Mouse (Mus musculus): ENCODE measurements at regions not wholly inside any gene's neighbourhood (a gene's known extent, or its start where the extent isn't known, plus 50 kb on each side); places are given as distances from the start of the nearest gene placed in this dataset.
"Not testable (repeated sequence)": the region's sequence is repeated elsewhere in the genome, so short reads cannot be mapped to it uniquely, and the experiment has no call there.

DNA sequence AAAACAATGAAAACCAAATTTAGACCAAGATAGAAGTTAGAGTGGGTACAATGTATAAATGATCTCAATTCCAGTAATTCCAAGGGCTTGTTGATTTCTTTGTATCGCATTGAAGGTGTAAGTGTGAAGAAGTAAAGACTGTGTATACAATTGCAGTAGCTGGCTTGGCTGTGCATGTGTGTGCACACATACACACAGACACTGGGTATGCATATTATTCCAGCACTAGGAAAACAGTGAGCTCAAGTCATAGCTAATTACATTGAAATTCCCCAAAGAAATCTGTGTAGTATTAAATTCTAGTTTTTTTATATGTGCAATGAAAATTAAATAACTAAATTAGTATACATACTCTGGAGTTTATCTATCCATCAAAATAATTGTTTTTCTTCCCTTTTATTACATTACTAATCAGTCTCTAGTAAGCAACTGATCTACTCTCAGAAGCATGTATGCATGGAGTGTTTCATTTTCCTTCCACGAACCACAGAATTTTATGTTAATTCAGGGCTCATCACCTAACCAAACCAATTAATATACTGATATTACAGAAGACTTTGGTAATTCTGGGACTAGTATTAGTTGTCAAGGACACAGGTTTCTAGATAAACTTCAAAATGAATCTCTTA, 56.5 kb downstream of the Gm8797 start:
- no peak for DNase-seq (ENCODE audit: low spot score in 2 of 2)

DNA sequence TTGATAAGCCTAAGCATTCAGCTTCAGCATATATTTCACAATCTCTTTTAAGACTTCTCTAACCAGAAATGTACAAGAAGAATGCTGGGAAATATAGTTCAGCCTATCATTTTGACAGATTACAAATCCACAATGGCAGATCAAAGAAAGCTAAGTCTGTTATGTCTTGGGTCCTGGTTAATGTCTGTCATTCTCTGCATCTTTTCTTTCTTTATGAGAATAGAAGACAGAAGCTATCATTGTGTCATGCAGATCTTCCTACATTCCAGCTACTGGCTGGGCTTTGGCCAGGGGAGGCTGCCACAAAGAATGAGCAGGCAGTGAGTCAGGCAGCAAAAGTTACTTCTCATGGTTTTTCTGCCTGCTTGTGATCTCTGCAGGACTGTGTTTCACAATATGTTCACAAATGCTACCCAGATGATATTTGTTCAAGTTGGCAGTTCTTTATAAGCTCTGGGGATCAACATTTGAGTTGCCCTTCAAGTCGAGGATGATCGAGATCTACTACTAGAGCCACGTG, 60.5 kb downstream of the Gm8797 start:
- no peak for DNase-seq (ENCODE audit: low spot score in 2 of 2)

DNA sequence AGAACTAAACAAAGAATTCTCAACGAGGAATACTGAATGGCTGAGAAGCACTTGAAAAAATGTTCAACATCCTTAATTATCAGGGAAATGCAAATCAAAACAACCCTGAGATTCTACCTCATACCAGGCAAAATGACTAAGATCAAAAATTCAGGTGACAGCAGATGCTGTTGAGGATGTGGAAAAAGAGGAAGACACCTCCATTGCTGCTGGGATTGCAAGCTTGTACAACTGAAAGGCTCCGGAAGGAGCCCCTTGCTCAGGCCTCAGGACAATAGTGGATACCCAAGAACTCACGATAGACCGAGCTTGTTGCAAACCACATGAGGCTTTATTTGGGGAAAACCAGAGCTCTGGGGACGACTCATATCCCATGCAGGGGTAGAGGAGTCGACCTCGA, 69.6 kb downstream of the Gm8797 start:
- DNase-seq (ENCODE audit: low spot score in 2 of 2): not testable (repeated sequence)

DNA sequence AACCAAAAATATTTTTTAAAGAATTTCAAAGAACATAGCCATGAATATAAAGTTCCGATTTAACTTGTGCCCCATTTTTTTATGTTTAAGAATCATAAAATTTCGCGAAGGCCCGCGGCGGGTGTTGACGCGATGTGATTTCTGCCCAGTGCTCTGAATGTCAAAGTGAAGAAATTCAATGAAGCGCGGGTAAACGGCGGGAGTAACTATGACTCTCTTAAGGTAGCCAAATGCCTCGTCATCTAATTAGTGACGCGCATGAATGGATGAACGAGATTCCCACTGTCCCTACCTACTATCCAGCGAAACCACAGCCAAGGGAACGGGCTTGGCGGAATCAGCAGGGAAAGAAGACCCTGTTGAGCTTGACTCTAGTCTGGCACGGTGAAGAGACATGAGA, 109.6 kb downstream of the Gm8797 start:
- peak; percentile 100 for DNase-seq (ENCODE audit: low spot score in 2 of 2)

DNA sequence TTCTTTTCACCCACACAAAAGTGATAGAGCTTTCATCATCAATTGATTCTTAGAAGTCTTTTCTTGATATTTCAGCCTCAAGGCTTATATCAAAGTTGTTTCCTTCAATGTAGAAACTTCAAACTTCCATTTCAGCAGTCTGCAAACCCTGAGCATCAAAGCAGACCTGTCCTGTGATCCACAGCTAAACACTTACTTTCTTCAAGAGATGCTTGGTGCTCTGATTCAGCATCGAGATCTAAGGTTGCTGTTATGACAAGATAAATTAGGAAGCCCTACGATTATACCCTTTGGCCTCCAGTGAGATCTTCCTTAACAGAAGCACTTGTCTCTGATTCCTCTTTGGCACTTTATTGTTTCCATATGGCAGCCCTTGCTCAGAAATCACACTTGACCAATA, 119.8 kb downstream of the Gm8797 start:
- no peak for DNase-seq (ENCODE audit: low spot score in 2 of 2)

DNA sequence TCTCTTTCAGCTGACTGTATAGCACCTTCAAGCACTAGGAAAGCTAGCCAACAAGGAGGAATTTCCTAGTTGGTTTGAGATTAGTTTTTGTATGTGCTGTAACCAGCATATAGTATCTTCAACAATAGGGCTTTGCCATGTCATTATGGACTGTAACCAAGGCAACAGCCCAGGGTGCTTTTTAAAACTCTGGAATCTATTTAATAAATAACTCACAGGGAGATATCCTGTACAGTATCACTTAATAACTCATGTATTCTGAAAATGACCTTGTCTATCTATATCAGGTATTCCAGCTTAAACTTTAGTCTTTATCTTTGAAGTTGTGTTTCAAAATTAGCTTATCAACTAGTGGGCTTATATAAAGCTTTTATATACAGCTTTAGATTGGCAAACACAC, 128.5 kb downstream of the Gm8797 start:
- DNase-seq (ENCODE audit: low spot score in 2 of 2): no peak

DNA sequence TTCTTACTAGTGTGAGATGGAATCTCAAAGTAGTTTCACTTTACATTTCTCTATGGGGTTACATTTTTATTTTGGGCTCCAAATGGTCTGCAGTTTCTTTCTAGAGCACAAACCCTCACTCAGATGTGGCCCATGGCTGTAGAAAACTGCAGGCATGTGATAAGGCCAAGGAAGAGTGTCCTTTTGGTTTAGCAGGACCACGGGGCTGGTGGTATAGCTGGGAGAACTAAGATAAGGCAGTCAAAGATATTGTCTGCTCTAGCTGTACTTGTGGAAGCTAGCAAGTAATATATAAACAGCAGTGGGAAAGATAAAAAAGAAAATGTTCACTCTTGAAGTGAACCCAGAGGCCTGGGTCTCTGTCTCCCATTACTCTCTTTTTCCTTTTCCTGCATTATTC, 166.9 kb downstream of the Gm8797 start:
- DNase-seq (ENCODE audit: low spot score in 2 of 2): no peak

DNA sequence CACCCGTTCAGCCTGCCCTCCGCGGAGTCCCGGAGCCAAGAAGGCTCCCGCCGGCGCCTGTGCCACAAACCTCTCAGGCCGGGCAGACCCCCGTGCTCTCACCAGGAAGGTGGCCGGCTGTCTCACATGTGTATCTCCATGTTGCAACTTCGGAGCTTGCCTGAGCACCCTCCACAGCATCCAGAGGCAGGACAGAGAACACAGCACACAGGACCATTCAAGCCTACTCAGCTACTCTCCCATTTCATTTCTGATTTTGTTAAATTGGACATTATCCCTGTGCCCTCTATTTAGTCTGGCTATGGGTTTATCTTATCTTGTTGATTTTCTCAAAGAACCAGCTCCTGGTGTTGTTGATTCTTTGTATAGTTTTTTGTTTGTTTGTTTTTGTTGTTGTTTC, 199.6 kb downstream of the Gm8797 start:
- not testable (repeated sequence) for DNase-seq (ENCODE audit: low spot score in 2 of 2)

DNA sequence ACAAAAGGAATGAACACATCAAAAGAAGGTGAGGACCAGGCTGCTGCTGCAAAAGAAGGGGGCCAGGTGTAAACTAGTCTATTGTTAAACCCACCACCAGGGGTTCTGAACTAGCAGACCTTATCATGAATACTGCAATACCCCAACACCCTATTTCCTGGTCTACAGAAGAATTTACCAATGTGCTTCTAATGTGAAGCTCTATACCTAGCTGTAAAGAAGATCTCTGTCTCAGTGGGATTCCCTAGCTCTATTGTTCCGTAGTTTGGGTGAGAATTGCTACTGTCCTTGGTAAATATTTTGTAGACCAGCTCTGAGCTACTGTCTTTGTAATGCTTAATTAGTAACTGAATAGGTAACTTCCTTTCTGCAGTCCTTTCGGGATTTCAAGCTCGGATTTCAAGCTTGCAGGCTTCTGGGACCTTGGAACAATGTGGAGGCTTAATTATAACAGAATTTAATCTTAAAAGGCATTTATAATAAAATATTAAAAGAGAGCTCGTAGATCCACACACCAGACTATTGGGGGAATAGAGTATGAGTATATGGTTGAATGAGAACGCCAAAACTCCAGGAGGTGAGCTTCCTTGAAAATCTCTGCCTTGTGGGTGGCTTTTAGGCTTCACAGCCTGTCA, 238.5 kb downstream of the Gm8797 start:
- DNase-seq (ENCODE audit: low spot score in 2 of 2): not testable (repeated sequence)

DNA sequence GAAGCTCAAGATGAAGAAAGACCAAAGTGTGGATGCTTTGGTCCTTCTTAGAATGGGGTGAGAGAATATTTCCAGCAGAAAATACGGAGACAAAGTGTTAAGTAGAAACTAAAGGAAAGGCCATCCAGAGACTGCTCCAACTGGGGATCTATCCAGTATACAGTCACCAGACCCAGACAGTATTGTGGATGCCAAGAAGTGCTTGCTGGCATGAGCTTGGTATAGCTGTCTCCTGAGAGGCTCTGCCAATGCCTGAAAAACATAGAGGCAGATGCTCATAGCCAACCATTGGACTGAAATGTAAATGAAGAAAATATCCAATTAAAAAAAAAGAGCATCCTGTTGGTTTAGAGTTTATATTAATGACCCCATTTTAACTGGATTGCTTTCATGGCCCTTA, 253.8 kb downstream of the Gm8797 start:
- no peak for DNase-seq (ENCODE audit: low spot score in 2 of 2)

DNA sequence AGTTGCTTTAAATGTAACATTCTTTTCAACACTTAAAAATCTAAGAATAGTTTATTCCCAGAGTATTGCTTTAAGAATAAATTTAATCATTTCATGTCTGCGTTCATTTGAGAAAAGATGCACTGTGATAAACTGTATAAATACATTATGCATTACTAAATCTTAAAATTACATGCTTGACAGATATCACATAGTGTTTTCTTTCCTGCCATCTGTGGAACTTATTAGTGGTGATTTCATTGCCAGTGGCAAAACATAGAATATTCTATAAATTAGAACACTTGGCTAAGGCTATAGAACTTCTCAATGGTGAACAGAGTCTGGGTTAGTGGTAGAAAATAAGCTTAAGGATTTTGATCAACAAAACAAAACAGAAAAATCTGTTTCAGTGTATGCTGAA, 268.1 kb downstream of the Gm8797 start:
- no peak for DNase-seq (ENCODE audit: low spot score in 2 of 2)

DNA sequence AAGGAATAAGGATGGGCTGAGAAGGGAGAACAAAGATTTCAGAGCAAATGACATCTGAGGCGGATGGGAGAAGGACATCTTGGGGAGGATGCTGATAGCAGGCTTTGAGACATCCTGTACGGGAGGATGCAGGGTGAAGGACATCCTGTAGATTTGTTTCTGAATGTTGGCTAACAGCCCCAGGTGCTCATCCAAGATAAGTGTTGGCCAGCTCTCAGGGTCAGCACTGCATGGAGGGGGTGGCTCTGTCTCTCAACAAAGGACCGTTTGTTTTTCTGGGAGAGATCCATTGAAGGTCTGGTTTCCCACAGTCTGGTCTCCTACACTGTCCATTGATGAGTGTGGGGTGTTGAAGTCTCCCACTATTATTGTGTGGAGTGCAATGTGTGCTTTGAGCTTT, 290.7 kb downstream of the Gm8797 start:
- not testable (repeated sequence) for DNase-seq (ENCODE audit: low spot score in 2 of 2)

DNA sequence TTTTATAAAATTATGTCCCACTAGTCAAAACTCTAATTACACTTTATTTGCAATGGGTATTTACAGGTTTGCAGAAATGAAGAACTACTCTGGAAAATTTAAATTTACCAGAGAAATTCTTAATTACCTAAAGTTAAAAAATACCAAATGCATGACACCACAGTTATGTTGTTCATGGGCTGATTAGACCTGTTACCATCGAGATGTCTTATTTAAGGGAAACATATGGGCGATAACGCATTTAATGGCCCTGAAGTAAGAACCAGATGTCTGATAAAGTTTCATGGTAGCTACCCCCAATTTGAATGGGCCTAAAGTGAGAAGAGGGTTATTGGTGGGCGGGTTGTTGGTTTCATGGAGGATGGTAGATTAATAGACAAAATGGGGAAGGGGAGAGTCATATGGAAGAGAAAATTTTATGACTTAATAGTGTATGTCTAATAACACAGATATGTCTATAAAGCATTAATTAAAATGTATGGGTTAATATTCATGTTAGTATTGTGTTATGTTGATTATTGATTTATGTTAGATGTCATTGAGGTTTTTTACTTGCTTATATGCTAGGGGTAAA, 299.0 kb downstream of the Gm8797 start:
- DNase-seq (ENCODE audit: low spot score in 2 of 2): no peak

DNA sequence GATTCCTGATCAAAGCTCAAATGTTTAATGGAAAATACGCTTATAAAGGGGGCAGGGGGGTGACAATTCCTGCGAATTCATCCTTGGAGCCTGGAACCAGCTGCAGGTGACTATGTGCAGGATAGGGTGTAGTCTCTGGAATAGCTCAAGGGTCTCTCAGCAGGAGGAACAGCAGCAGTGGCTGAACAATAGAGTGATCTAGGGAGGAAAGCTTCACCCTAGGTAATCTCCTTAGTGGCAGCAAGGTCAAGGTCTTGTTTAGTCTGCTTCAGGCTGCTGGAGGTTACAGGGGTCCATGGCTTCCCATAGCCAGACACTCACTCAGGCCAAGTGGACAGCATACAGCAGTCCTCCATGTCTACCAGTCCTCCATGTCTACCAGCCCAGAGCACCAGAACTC, 301.3 kb downstream of the Gm8797 start:
- no peak for DNase-seq (ENCODE audit: low spot score in 2 of 2)

DNA sequence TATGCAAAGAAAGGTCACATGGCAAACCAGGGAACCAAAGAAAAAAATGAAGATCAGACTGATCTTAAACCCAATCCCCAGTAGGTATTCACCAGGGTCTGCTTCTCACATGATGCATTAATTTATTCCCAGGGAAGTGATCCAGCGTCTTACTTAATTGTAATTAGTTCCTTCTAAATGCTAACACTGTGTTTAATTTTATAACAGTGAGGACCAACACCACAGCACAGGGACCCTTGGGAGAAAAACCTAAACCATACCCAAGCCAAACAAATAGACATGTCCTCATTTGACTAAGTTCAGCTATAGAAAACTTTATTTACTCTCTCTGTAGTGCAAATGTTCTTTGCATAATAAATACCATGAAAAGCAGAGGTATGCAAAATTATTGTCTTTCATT, 333.2 kb downstream of the Gm8797 start:
- DNase-seq (ENCODE audit: low spot score in 2 of 2): no peak

DNA sequence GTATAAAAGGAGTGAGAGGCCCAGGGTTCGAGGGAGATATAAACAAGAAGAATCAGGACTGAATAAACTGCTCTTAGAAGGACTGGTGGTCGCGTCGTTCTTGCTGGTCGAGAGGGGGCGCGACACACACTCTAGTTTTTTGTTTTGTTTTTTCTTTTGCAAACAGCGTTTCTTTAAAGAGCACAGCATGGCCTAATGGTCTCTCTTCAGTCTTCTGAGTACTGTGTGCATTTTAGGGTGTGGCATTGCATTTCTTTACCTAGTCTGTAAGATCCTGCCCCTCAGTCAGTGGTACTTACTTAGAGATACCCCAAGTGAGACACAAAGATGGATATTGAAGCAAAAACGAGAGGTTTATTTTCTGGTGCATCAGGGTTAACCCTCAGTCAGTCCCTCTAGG, 336.7 kb downstream of the Gm8797 start:
- DNase-seq (ENCODE audit: low spot score in 2 of 2): no peak

DNA sequence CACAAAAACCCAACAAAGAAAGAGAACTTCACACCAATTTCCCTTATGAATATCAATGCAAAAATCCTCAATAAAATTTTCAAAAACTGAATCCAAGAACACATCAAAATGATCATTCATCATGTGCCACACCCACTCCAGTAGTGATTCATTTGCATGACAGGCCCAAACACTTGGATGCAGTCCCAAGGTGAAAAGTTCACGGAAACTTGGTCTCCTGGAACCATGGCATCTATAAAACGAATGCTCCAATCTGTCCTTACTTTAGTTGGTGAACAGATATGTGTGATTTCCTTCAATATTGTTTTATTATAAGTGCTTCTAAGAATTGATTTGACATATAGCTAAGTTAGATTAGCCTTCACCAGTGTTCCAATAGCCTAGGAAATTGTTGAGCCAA, 343.3 kb downstream of the Gm8797 start:
- no peak for DNase-seq (ENCODE audit: low spot score in 2 of 2)

DNA sequence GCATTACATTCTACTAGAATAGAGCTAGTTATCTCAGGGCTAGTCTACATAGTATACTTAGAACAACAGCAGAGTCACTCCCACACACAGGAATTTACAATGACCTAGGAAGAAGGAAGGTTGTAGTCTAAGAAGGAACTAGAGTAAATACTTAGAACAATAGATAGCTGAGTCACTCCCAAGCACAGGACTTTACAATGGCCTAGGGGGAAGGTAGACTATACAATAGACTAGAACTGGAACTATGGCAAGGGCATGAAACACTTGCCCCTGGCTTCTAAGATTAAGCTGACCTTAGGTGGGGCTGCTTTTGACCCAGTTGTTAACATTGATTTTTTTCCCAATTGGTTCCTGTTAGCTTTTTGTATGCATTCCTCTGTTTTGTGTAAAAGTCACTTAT, 343.8 kb downstream of the Gm8797 start:
- not testable (repeated sequence) for DNase-seq (ENCODE audit: low spot score in 2 of 2)

DNA sequence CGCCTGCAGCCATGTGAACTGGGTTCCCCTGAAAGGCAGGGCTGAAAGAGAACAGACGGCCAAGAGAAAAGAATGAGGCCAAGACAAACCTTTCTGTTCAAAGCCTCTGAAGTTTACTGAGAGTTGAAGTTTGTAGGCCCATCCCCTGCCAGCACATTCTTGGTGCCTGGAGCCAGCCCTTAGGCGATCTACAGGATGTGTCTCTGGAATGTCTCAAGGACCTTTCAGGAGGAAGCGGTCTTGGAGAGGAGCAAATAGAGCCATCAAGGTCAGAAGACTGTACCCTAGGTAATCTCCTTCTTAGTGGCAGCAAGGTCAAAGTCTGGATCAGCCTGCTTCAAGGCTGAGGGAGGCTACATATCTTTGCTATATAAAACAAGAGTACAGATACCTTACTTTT, 350.3 kb downstream of the Gm8797 start:
- no peak for DNase-seq (ENCODE audit: low spot score in 2 of 2)

DNA sequence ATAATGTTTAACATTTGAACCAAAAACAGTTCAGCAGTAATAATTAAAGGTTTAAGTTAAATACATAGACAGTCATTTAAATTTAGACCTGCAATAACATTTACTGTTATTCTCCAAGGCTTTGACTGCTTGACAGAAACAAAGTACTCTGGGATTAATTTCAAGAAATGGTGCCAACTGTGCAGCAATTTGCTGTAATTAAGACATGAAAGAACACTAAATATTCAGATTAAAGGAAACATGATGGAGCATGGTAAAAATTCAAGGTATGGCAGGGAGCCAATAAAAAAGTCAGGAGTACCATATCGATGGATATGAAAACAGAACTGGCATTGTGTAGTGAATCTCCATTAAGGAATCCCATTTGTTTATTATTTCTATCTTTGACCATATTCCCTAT, 352.3 kb downstream of the Gm8797 start:
- DNase-seq (ENCODE audit: low spot score in 2 of 2): no peak

DNA sequence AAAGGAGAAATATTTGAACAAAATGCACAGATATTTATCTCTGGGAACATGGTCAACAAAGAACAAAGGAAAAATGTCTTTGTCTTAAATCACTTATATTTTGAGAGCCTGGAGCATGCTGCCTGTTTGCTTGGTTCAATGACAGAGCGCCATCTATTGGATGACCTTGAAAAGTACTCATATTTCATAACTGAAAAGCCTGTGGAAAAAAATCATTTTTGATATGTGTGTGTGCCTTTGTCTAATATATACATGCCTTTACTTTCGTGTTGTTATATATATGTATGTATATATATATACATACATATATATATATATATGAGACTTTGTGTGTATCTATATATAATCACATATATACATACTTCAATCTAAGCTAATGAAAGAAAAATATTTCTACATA, 356.1 kb downstream of the Gm8797 start:
- DNase-seq (ENCODE audit: low spot score in 2 of 2): no peak

DNA sequence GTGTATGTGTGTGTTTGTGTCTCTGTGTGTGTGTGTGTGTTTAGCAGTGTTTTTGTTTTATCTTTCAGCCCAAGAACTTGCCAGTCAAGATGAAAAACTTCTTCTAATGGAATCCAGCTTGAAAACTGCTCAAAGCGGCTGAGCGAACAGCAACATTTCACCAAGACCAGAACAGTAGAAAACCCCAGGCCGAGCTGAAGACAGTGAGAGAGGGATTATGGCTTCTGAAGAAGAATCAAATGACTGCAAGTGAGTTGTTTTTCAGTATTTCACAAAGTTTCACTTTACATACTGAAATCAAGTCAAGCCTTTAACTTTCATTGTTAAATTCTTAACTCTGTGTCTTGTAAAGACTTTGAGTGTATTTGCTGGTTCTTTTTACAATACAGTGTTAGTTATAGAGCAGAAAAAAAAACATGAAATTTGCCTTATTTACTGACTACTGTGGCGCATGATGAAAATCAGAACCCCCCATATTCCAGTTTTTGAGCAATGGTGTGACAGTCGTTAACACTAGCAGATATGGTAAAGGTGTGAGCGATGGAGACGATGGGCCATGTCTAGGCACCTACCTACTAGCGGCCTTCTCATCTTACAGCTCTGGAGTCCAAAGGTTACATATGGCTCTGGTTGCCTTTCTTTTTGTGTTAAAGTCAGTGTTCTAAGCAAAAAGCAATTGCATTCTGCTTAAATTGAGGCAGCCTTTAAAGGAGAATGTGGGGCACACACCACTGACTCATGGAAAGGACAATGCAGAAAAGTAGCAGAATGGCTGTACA, 357.0 kb downstream of the Gm8797 start:
- no peak for DNase-seq (ENCODE audit: low spot score in 2 of 2)

DNA sequence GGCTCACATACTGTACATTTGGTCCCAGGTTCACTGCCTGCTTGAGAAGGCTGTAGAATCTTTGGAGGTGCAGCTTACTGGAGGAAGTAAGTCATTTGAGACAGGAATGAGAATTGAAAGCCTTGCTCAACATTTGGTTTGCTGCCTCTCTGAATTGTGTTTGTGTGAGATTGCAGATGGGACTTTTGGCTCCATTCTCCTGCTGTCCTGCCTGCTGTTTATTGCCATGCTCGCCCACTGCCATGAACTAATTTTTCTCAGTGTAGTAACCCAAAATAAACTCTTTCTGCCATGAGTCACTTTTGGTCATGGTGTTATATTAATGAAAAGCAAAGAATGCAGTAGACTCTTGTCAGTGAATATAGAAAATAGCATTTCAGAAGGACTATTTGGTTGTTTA, 368.1 kb downstream of the Gm8797 start:
- DNase-seq (ENCODE audit: low spot score in 2 of 2): no peak

Measured in natural killer cell, adult 2 months (primary cell).